Mouse (Mus musculus) kidney, adult 2 months (tissue): ENCODE results near the gene Gm3033. TPM values are rescaled to one million over a fixed set of nuclear protein-coding genes. Genes with fewer than 3 reads are reported as not detected.
"Not testable (repeated sequence)": the region's sequence is repeated elsewhere in the genome, so short reads cannot be mapped to it uniquely, and the experiment has no call there.

Source experiments
- DNase-seq: peaks from one replicate; pipeline ENCODE4 v3.0.0; 2021
- H3K27ac ChIP-seq: fragments of 200-500 bp; 2 replicates; pipeline ENCODE4 v1.5.1; 2012; ENCODE audit warnings: low read depth, low read length, control low read depth, inconsistent platforms; ENCODE audit not compliant: insufficient read depth
- H3K27me3 ChIP-seq: fragments of 200-500 bp; replicated peaks from 2 replicates; pipeline ENCODE4 v1.6.1; 2012; ENCODE audit warnings: mild to moderate bottlenecking, moderate library complexity, low read length, inconsistent platforms; ENCODE audit not compliant: control insufficient read depth, insufficient read depth
- H3K36me3 ChIP-seq: fragments of 200-500 bp; 2 replicates; pipeline ENCODE4 v1.6.1; 2012; ENCODE audit warnings: mild to moderate bottlenecking, moderate library complexity, low read length, inconsistent platforms; ENCODE audit not compliant: control insufficient read depth, insufficient read depth
- H3K4me1 ChIP-seq: fragments of 200-500 bp; 2 replicates; pipeline ENCODE4 v1.6.1; 2011; ENCODE audit warnings: low read length; ENCODE audit not compliant: control insufficient read depth, insufficient read depth
- H3K4me3 ChIP-seq: fragments of 200-500 bp; 2 replicates; pipeline ENCODE4 v1.5.1; 2011; ENCODE audit warnings: mild to moderate bottlenecking, low read depth, low read length, control low read depth; ENCODE audit not compliant: insufficient read depth
- WGBS: fragments of 180-500 bp; shearing (Covaris S2); methylation state at CpG from one replicate; pipeline ENCODE4 v1.1.7; 2018; 5-methylcytosine and 5-hydroxymethylcytosine counted together
- polyA plus RNA-seq: library from polyadenylated mRNA; depleted of rRNA; stranded (reverse); fragments of >200 nt; gene quantifications from 2 replicates; pipeline ENCODE4 v1.2.3, GENCODE M21; 2012; rRNA removed

Gm3033 gene
- polyA plus RNA-seq: not detected in 2 replicates

- H3K4me1 ChIP-seq, H3K27me3 ChIP-seq, DNase-seq, H3K4me3 ChIP-seq, H3K36me3 ChIP-seq, H3K27ac ChIP-seq: not testable (repeated sequence)
- WGBS: no CpG with 5 or more reads among the region's 2 CpGs
Observed at GRCm38 (mm10) chr14:3845945-3846344, at the start of gene Gm3033. TSS of gene Gm3033 (plus strand) at chr14:3846245.

- H3K27me3 ChIP-seq, H3K27ac ChIP-seq, H3K4me1 ChIP-seq, H3K36me3 ChIP-seq, DNase-seq, H3K4me3 ChIP-seq: not testable (repeated sequence)
- WGBS: 0% methylated on average over 12 of the region's 31 CpGs
Observed at GRCm38 (mm10) chr14:3809774-3810173, 36.3 kb upstream of the Gm3033 start, which contains the start of gene Gm3002. TSS of gene Gm3002 (plus strand) at chr14:3810074.

DNA sequence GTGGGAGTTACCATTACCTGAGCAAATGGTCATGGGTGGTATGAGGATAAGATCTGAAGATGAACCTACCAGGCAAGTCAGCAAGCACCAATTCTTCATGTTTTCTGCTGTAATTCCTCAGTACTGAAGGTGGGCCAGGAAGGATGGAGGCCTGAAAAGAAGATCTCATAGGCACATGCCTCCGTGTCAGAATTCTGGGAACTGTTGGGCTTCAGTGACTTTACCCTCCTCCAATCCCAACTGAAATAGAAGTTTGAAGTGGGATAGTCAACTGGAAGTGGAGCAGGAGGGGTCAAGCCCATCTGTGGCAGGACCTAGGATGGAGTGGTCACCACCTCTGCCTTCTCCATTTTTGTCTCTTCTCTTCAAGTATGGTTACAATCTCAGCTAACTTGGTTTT is 37.8 kb downstream of the Gm3033 start, which contains the start of gene Gm2916:
Gene Gm2916 (plus strand): TSS at position 301 of the 400 bp plus-strand sequence.
- H3K27ac ChIP-seq, H3K4me1 ChIP-seq, H3K27me3 ChIP-seq, H3K4me3 ChIP-seq, DNase-seq, H3K36me3 ChIP-seq: not testable (repeated sequence)
- no CpG with 5 or more reads among the region's 1 CpGs for WGBS

Other genes with a start within 250 kb of the Gm3033 start
- gene Gm3012, start 211.7 kb upstream of the Gm3033 start, polyA plus RNA-seq: not detected in 2 replicates
- not detected in 2 replicates for gene Gm3020, start 194.2 kb upstream of the Gm3033 start, polyA plus RNA-seq
- not detected in 2 replicates for gene Gm3043, start 157.5 kb upstream of the Gm3033 start, polyA plus RNA-seq
- gene Gm3002, start 36.2 kb upstream of the Gm3033 start, polyA plus RNA-seq: not detected in 2 replicates
- not detected in 2 replicates for gene Gm2916, start 37.9 kb downstream of the Gm3033 start, polyA plus RNA-seq
- not detected in 2 replicates for gene Gm3029, start 85.5 kb downstream of the Gm3033 start, polyA plus RNA-seq
- not detected in 2 replicates for gene Gm3095, start 117.3 kb downstream of the Gm3033 start, polyA plus RNA-seq
- gene Gm3099, start 152.1 kb downstream of the Gm3033 start, polyA plus RNA-seq: not detected in 2 replicates
- gene Gm5796, start 177.7 kb downstream of the Gm3033 start, polyA plus RNA-seq: not detected in 2 replicates
- not detected in 2 replicates for gene Gm3115, start 237.9 kb downstream of the Gm3033 start, polyA plus RNA-seq